Mouse (Mus musculus) heart, embryonic 16.5 days (tissue): ENCODE measurements at regions not wholly inside any gene's neighbourhood (a gene's known extent, or its start where the extent isn't known, plus 50 kb on each side); places are given as distances from the start of the nearest gene placed in this dataset.

Experiments
- ATAC-seq: fragments of 200-750 bp; cut with Nextera tagmentation; replicated peaks from 2 replicates; pipeline ENCODE4 v1.8.0; 2017; ENCODE audit warnings: moderate number of reproducible peaks; ENCODE audit not compliant: insufficient read depth, low FRiP score; ENCODE audit errors: extremely low read depth
- H3K27ac ChIP-seq: fragments of 300-500 bp; sonication (generic); 2 replicates; pipeline ENCODE4 v1.5.1; 2014; ENCODE audit warnings: mild to moderate bottlenecking, low read length, control low read depth, moderate library complexity
- H3K27me3 ChIP-seq: fragments of 300-500 bp; sonication (generic); 2 replicates; pipeline ENCODE4 v1.6.1; 2014; ENCODE audit warnings: low read length, mixed read lengths; ENCODE audit not compliant: control insufficient read depth, insufficient read depth
- H3K36me3 ChIP-seq: fragments of 300-500 bp; sonication (generic); 2 replicates; pipeline ENCODE4 v1.6.1; 2014; ENCODE audit not compliant: control insufficient read depth, insufficient read depth
- H3K4me1 ChIP-seq: fragments of 300-500 bp; sonication (generic); 2 replicates; pipeline ENCODE4 v1.6.1; 2014; ENCODE audit warnings: low read length, mixed read lengths; ENCODE audit not compliant: control insufficient read depth, insufficient read depth
- H3K4me2 ChIP-seq: fragments of 300-500 bp; sonication (generic); 2 replicates; pipeline ENCODE4 v1.6.1; 2014; ENCODE audit warnings: low read depth, mild to moderate bottlenecking, control low read depth, low read length
- H3K4me3 ChIP-seq: fragments of 300-500 bp; sonication (generic); 2 replicates; pipeline ENCODE4 v1.5.1; 2014; ENCODE audit warnings: mild to moderate bottlenecking, control low read depth, low read length
- H3K9ac ChIP-seq: fragments of 300-500 bp; sonication (generic); 2 replicates; pipeline ENCODE4 v1.6.1; 2014; ENCODE audit warnings: low read length, control low read depth
- H3K9me3 ChIP-seq: fragments of 300-500 bp; sonication (generic); replicated peaks from 2 replicates; pipeline ENCODE4 v1.6.1; 2016; ENCODE audit warnings: low read length; ENCODE audit not compliant: control insufficient read depth
- WGBS: fragments of 180-500 bp; shearing (Covaris S2); extraction: QIAGEN DNeasy Blood & Tissue Kit; methylation state at CpG from one replicate; pipeline ENCODE4 v1.1.7; 2014; 5-methylcytosine and 5-hydroxymethylcytosine counted together

- Histone ChIP-seq H3K4me3 (no peak overlapping the region), H3K27me3 (no peaks in the 10 kb centered on the region), H3K4me2 (no peak overlapping the region), H3K9me3 (no peaks in the 10 kb centered on the region), H3K4me1 (no peaks in the 10 kb centered on the region), H3K27ac (no peak overlapping the region), H3K9ac (no peak overlapping the region), H3K36me3 (no peaks in the 10 kb centered on the region)
- ATAC-seq, result no peak
- WGBS, result 80% methylated on average over 4 of the region's 4 CpGs
Observed at GRCm38 (mm10) chr14:16146811-16147210, 102.3 kb upstream of the Ngly1 start.

- Histone ChIP-seq H3K9ac (no peak overlapping the region), H3K27me3 (no peaks in the 10 kb centered on the region), H3K9me3 (no peaks in the 10 kb centered on the region), H3K27ac (no peak overlapping the region), H3K4me1 (no peaks in the 10 kb centered on the region), H3K36me3 (no peaks in the 10 kb centered on the region), H3K4me3 (no peak overlapping the region), H3K4me2 (no peak overlapping the region)
- WGBS, result 76% methylated on average over 3 of the region's 3 CpGs
- no peak for ATAC-seq
Observed at GRCm38 (mm10) chr14:16151815-16152214, 97.3 kb upstream of the Ngly1 start.

- H3K4me2 ChIP-seq, result no peak overlapping the region
- no peak overlapping the region for H3K9ac ChIP-seq
- no peaks in the 10 kb centered on the region for H3K4me1 ChIP-seq
- no peaks in the 10 kb centered on the region for H3K27me3 ChIP-seq
- H3K4me3 ChIP-seq, result no peak overlapping the region
- H3K27ac ChIP-seq, result no peak overlapping the region
- no peaks in the 10 kb centered on the region for H3K36me3 ChIP-seq
- ATAC-seq, result no peak
- H3K9me3 ChIP-seq, result no peaks in the 10 kb centered on the region
- 67% methylated on average over 3 of the region's 3 CpGs for WGBS
Observed at GRCm38 (mm10) chr14:16152702-16153101, 96.4 kb upstream of the Ngly1 start.

GRCm38 (mm10) chr14:16155106-16155505, 94.0 kb upstream of the Ngly1 start:
- H3K9me3 ChIP-seq, result no peaks in the 10 kb centered on the region
- 60% methylated on average over 1 of the region's 1 CpGs for WGBS
- H3K27me3 ChIP-seq, result no peaks in the 10 kb centered on the region
- ATAC-seq, result no peak
- no peaks in the 10 kb centered on the region for H3K36me3 ChIP-seq
- H3K9ac ChIP-seq, result no peak overlapping the region
- H3K4me2 ChIP-seq, result no peak overlapping the region
- H3K27ac ChIP-seq, result no peak overlapping the region
- no peak overlapping the region for H3K4me3 ChIP-seq
- H3K4me1 ChIP-seq, result no peaks in the 10 kb centered on the region

- Histone ChIP-seq H3K27me3 (no peaks in the 10 kb centered on the region), H3K27ac (no peak overlapping the region), H3K36me3 (no peaks in the 10 kb centered on the region), H3K4me1 (no peaks in the 10 kb centered on the region), H3K4me3 (no peak overlapping the region), H3K9me3 (no peaks in the 10 kb centered on the region), H3K9ac (no peak overlapping the region), H3K4me2 (no peak overlapping the region)
- no peak for ATAC-seq
- WGBS, result 48% methylated on average over 1 of the region's 1 CpGs
Observed at GRCm38 (mm10) chr14:16170226-16170625, 78.9 kb upstream of the Ngly1 start.

GRCm38 (mm10) chr14:16172261-16172660, 76.8 kb upstream of the Ngly1 start:
- H3K27ac ChIP-seq, result no peak overlapping the region

GRCm38 (mm10) chr14:16173292-16173691, 75.8 kb upstream of the Ngly1 start:
- Histone ChIP-seq H3K4me1 (no peaks in the 10 kb centered on the region), H3K27me3 (no peaks in the 10 kb centered on the region), H3K4me2 (no peak overlapping the region), H3K27ac (no peak overlapping the region), H3K36me3 (no peaks in the 10 kb centered on the region), H3K9ac (no peak overlapping the region), H3K4me3 (no peak overlapping the region), H3K9me3 (no peaks in the 10 kb centered on the region)
- WGBS, result 56% methylated on average over 3 of the region's 3 CpGs
- ATAC-seq, result peak; percentile 74

More at GRCm38 (mm10) chr14:16172261-16172660, 76.8 kb upstream of the Ngly1 start:
- no peaks in the 10 kb centered on the region for H3K4me1 ChIP-seq
- no peaks in the 10 kb centered on the region for H3K27me3 ChIP-seq
- no peak overlapping the region for H3K4me3 ChIP-seq
- H3K36me3 ChIP-seq, result no peaks in the 10 kb centered on the region
- no peak overlapping the region for H3K4me2 ChIP-seq
- H3K9ac ChIP-seq, result no peak overlapping the region
- whole genome bisulfite sequencing, result 57% methylated on average over 3 of the region's 3 CpGs
- no peak for ATAC-seq
- H3K9me3 ChIP-seq, result no peaks in the 10 kb centered on the region

- H3K4me2 ChIP-seq, result no peak overlapping the region
- no peak for ATAC-seq
- H3K27ac ChIP-seq, result no peak overlapping the region
- H3K9ac ChIP-seq, result no peak overlapping the region
- H3K4me1 ChIP-seq, result no peaks in the 10 kb centered on the region
- 83% methylated on average over 3 of the region's 3 CpGs for WGBS
- no peaks in the 10 kb centered on the region for H3K36me3 ChIP-seq
- no peaks in the 10 kb centered on the region for H3K9me3 ChIP-seq
- no peaks in the 10 kb centered on the region for H3K27me3 ChIP-seq
- H3K4me3 ChIP-seq, result no peak overlapping the region
Observed at GRCm38 (mm10) chr14:16178227-16178626, 70.9 kb upstream of the Ngly1 start.

GRCm38 (mm10) chr14:16181822-16182221, 67.3 kb upstream of the Ngly1 start:
- no peaks in the 10 kb centered on the region for H3K4me1 ChIP-seq
- H3K27ac ChIP-seq, result no peak overlapping the region
- H3K4me2 ChIP-seq, result no peak overlapping the region
- no peaks in the 10 kb centered on the region for H3K27me3 ChIP-seq
- H3K36me3 ChIP-seq, result no peaks in the 10 kb centered on the region
- 68% methylated on average over 2 of the region's 2 CpGs for WGBS
- H3K9me3 ChIP-seq, result no peaks in the 10 kb centered on the region
- no peak overlapping the region for H3K9ac ChIP-seq
- H3K4me3 ChIP-seq, result no peak overlapping the region
- ATAC-seq, result peak; percentile 41; the same call in 1 of the 2 replicates

GRCm38 (mm10) chr14:16185246-16185645, 63.8 kb upstream of the Ngly1 start:
- Histone ChIP-seq H3K9me3 (no peaks in the 10 kb centered on the region), H3K4me1 (no peaks in the 10 kb centered on the region), H3K4me3 (no peak overlapping the region), H3K9ac (no peak overlapping the region), H3K4me2 (no peak overlapping the region), H3K36me3 (no peaks in the 10 kb centered on the region), H3K27ac (no peak overlapping the region), H3K27me3 (no peaks in the 10 kb centered on the region)
- no peak for ATAC-seq
